Mouse (Mus musculus) limb, embryonic 13.5 days (tissue): ENCODE results near the gene Olfr1058. TPM values are rescaled to one million over a fixed set of nuclear protein-coding genes. Genes with fewer than 3 reads are reported as not detected.

Experiments
- polyA plus RNA-seq: library from polyadenylated mRNA; unstranded; fragments of >200 nt; fragmentation: Nextera tagmentation; extraction: Ambion mirVana; gene quantifications from 2 replicates; pipeline ENCODE4 v1.2.1, GENCODE M21; 2015

Olfr1058 gene
- polyA plus RNA-seq, 1 experiment from 2014 or later, result not detected

Other genes starting within 250 kb of the Olfr1058 start
- gene Olfr1040, start 241.8 kb downstream of the Olfr1058 start, polyA plus RNA-seq, result not detected in 2 replicates
- gene Olfr1042, start 226.7 kb downstream of the Olfr1058 start, polyA plus RNA-seq, result not detected in 2 replicates
- gene Olfr1043, start 221.0 kb downstream of the Olfr1058 start, polyA plus RNA-seq, result not detected in 2 replicates
- not detected in 2 replicates for gene Olfr1044, start 210.7 kb downstream of the Olfr1058 start, polyA plus RNA-seq
- not detected in 2 replicates for gene Olfr52, start 202.9 kb downstream of the Olfr1058 start, polyA plus RNA-seq
- not detected in 2 replicates for gene Olfr1045, start 185.6 kb downstream of the Olfr1058 start, polyA plus RNA-seq
- not detected in 2 replicates for gene Olfr1046, start 169.2 kb downstream of the Olfr1058 start, polyA plus RNA-seq
- gene Olfr1047, start 157.2 kb downstream of the Olfr1058 start, polyA plus RNA-seq, result not detected in 2 replicates
- gene Olfr1048, start 148.3 kb downstream of the Olfr1058 start, polyA plus RNA-seq, result not detected in 2 replicates
- gene Olfr1049, start 130.2 kb downstream of the Olfr1058 start, polyA plus RNA-seq, result not detected in 2 replicates
- gene Olfr1051, start 109.5 kb downstream of the Olfr1058 start, polyA plus RNA-seq, result not detected in 2 replicates
- gene Olfr1052, start 96.1 kb downstream of the Olfr1058 start, polyA plus RNA-seq, result not detected in 2 replicates
- gene Olfr1053, start 73.3 kb downstream of the Olfr1058 start, polyA plus RNA-seq, result not detected in 2 replicates
- gene Olfr1054, start 53.1 kb downstream of the Olfr1058 start, polyA plus RNA-seq, result not detected in 2 replicates
- gene Olfr1055, start 38.3 kb downstream of the Olfr1058 start, polyA plus RNA-seq, result not detected in 2 replicates
- not detected in 2 replicates for gene Olfr1056, start 26.1 kb downstream of the Olfr1058 start, polyA plus RNA-seq
- gene Olfr1057, start 10.2 kb downstream of the Olfr1058 start, polyA plus RNA-seq, result not detected in 2 replicates
- gene Olfr1061, start 25.5 kb upstream of the Olfr1058 start, polyA plus RNA-seq, result not detected in 2 replicates
- not detected in 2 replicates for gene Olfr1062, start 38.2 kb upstream of the Olfr1058 start, polyA plus RNA-seq
- not detected in 2 replicates for gene Olfr1065, start 62.0 kb upstream of the Olfr1058 start, polyA plus RNA-seq
- not detected in 2 replicates for gene Olfr1066, start 67.7 kb upstream of the Olfr1058 start, polyA plus RNA-seq
- not detected in 2 replicates for gene Olfr228, start 98.8 kb upstream of the Olfr1058 start, polyA plus RNA-seq
- gene Olfr1076, start 119.9 kb upstream of the Olfr1058 start, polyA plus RNA-seq, result not detected in 2 replicates
- gene Olfr1079, start 153.9 kb upstream of the Olfr1058 start, polyA plus RNA-seq, result not detected in 2 replicates
- gene Olfr1080, start 169.7 kb upstream of the Olfr1058 start, polyA plus RNA-seq, result not detected in 2 replicates
- not detected in 2 replicates for gene Olfr1082, start 210.4 kb upstream of the Olfr1058 start, polyA plus RNA-seq